Mouse (Mus musculus): ENCODE measurements at regions not wholly inside any gene's neighbourhood (a gene's known extent, or its start where the extent isn't known, plus 50 kb on each side); places are given as distances from the start of the nearest gene placed in this dataset.

GRCm38 (mm10) chr10:97778531-97778930 lies 52.0 kb upstream of the C030005K15Rik start:
- H3K27ac ChIP-seq (replicated peaks; ENCODE audit: low read depth, low read length), result no peak overlapping the region
- no peak overlapping the region for H3K9ac ChIP-seq (replicated peaks; ENCODE audit: low read length)
- H3K36me3 ChIP-seq (replicated peaks; ENCODE audit: control insufficient read depth, insufficient read depth, low read depth, low read length), result no peaks in the 10 kb centered on the region
- no peaks in the 10 kb centered on the region for H3K4me1 ChIP-seq (ENCODE audit: control insufficient read depth, insufficient read depth, low read length)
- H3K9me3 ChIP-seq (replicated peaks; ENCODE audit: control insufficient read depth, low read length), result no peaks in the 10 kb centered on the region
- DNase-seq (ENCODE audit: low spot score) (no peak), ATAC-seq (replicated peaks; ENCODE audit: insufficient number of reproducible peaks, low FRiP score, low TSS enrichment, low read depth) (no peak)
- H3K27me3 ChIP-seq (ENCODE audit: control insufficient read depth, insufficient read depth, low read length), result no peaks in the 10 kb centered on the region
- no peak overlapping the region for H3K4me2 ChIP-seq (ENCODE audit: low read depth, low read length)
- no peak overlapping the region for H3K4me3 ChIP-seq (ENCODE audit: low read depth, low read length)

GRCm38 (mm10) chr10:97779335-97779734 lies 52.8 kb upstream of the C030005K15Rik start:
- DNase-seq (ENCODE audit: low spot score) (no peak), ATAC-seq (replicated peaks; ENCODE audit: insufficient number of reproducible peaks, low FRiP score, low TSS enrichment, low read depth) (no peak)
- no peak overlapping the region for H3K4me3 ChIP-seq (ENCODE audit: low read depth, low read length)
- H3K9me3 ChIP-seq (replicated peaks; ENCODE audit: control insufficient read depth, low read length), result no peaks in the 10 kb centered on the region
- H3K4me2 ChIP-seq (ENCODE audit: low read depth, low read length), result no peak overlapping the region
- H3K27me3 ChIP-seq (ENCODE audit: control insufficient read depth, insufficient read depth, low read length), result no peaks in the 10 kb centered on the region
- H3K9ac ChIP-seq (replicated peaks; ENCODE audit: low read length), result no peak overlapping the region
- H3K36me3 ChIP-seq (replicated peaks; ENCODE audit: control insufficient read depth, insufficient read depth, low read depth, low read length), result no peaks in the 10 kb centered on the region
- H3K27ac ChIP-seq (replicated peaks; ENCODE audit: low read depth, low read length), result no peak overlapping the region
- no peaks in the 10 kb centered on the region for H3K4me1 ChIP-seq (ENCODE audit: control insufficient read depth, insufficient read depth, low read length)
- 69% methylated on average over 4 of the region's 4 CpGs for WGBS

- no peak for ATAC-seq (replicated peaks; ENCODE audit: insufficient number of reproducible peaks, low FRiP score, low TSS enrichment, low read depth)
- H3K4me3 ChIP-seq (ENCODE audit: low read depth, low read length), result no peak overlapping the region
- H3K9ac ChIP-seq (replicated peaks; ENCODE audit: low read length), result no peak overlapping the region
- H3K4me2 ChIP-seq (ENCODE audit: low read depth, low read length), result no peak overlapping the region
- H3K9me3 ChIP-seq (replicated peaks; ENCODE audit: control insufficient read depth, low read length), result no peaks in the 10 kb centered on the region
- no peaks in the 10 kb centered on the region for H3K4me1 ChIP-seq (ENCODE audit: control insufficient read depth, insufficient read depth, low read length)
- DNase-seq (ENCODE audit: low spot score), result no peak
- 88% methylated on average over 2 of the region's 2 CpGs for WGBS
- no peaks in the 10 kb centered on the region for H3K27me3 ChIP-seq (ENCODE audit: control insufficient read depth, insufficient read depth, low read length)
- H3K27ac ChIP-seq (replicated peaks; ENCODE audit: low read depth, low read length), result no peak overlapping the region
- H3K36me3 ChIP-seq (replicated peaks; ENCODE audit: control insufficient read depth, insufficient read depth, low read depth, low read length), result no peaks in the 10 kb centered on the region
These were observed 67.2 kb upstream of the C030005K15Rik start for GRCm38 (mm10) chr10:97793804-97794203.

- no peak overlapping the region for H3K4me3 ChIP-seq (ENCODE audit: low read depth, low read length)
- H3K27ac ChIP-seq (replicated peaks; ENCODE audit: low read depth, low read length), result no peak overlapping the region
- no peaks in the 10 kb centered on the region for H3K9me3 ChIP-seq (replicated peaks; ENCODE audit: control insufficient read depth, low read length)
- DNase-seq (ENCODE audit: low spot score), result peak; percentile 18
- no peaks in the 10 kb centered on the region for H3K36me3 ChIP-seq (replicated peaks; ENCODE audit: control insufficient read depth, insufficient read depth, low read depth, low read length)
- WGBS, result 47% methylated on average over 9 of the region's 9 CpGs
- H3K4me2 ChIP-seq (ENCODE audit: low read depth, low read length), result no peak overlapping the region
- no peaks in the 10 kb centered on the region for H3K27me3 ChIP-seq (ENCODE audit: control insufficient read depth, insufficient read depth, low read length)
- ATAC-seq (replicated peaks; ENCODE audit: insufficient number of reproducible peaks, low FRiP score, low TSS enrichment, low read depth), result 0 out of 2 replicates have a peak, but pooled peaks have one; percentile 29
- no peaks in the 10 kb centered on the region for H3K4me1 ChIP-seq (ENCODE audit: control insufficient read depth, insufficient read depth, low read length)
- no peak overlapping the region for H3K9ac ChIP-seq (replicated peaks; ENCODE audit: low read length)
These were observed 75.1 kb upstream of the C030005K15Rik start for GRCm38 (mm10) chr10:97801448-97802265.

GRCm38 (mm10) chr10:97807947-97808346 lies 81.4 kb upstream of the C030005K15Rik start:
- H3K36me3 ChIP-seq (replicated peaks; ENCODE audit: control insufficient read depth, insufficient read depth, low read depth, low read length), result no peaks in the 10 kb centered on the region
- no peak overlapping the region for H3K4me3 ChIP-seq (ENCODE audit: low read depth, low read length)
- no peak overlapping the region for H3K27ac ChIP-seq (replicated peaks; ENCODE audit: low read depth, low read length)
- no peaks in the 10 kb centered on the region for H3K9me3 ChIP-seq (replicated peaks; ENCODE audit: control insufficient read depth, low read length)
- no peak for ATAC-seq (replicated peaks; ENCODE audit: insufficient number of reproducible peaks, low FRiP score, low TSS enrichment, low read depth)
- no peak overlapping the region for H3K4me2 ChIP-seq (ENCODE audit: low read depth, low read length)
- no peaks in the 10 kb centered on the region for H3K27me3 ChIP-seq (ENCODE audit: control insufficient read depth, insufficient read depth, low read length)
- no peak overlapping the region for H3K9ac ChIP-seq (replicated peaks; ENCODE audit: low read length)
- 91% methylated on average over 2 of the region's 2 CpGs for WGBS
- DNase-seq (ENCODE audit: low spot score), result no peak
- no peaks in the 10 kb centered on the region for H3K4me1 ChIP-seq (ENCODE audit: control insufficient read depth, insufficient read depth, low read length)

GRCm38 (mm10) chr10:97842574-97842973 lies 116.0 kb upstream of the C030005K15Rik start:
- WGBS, result 84% methylated on average over 3 of the region's 3 CpGs
- no peak overlapping the region for H3K4me3 ChIP-seq (ENCODE audit: low read depth, low read length)
- no peak for ATAC-seq (replicated peaks; ENCODE audit: insufficient number of reproducible peaks, low FRiP score, low TSS enrichment, low read depth)

GRCm38 (mm10) chr10:97851487-97851886 lies 124.9 kb upstream of the C030005K15Rik start:
- no peak for DNase-seq (ENCODE audit: low spot score)
- H3K4me3 ChIP-seq (ENCODE audit: low read depth, low read length), result no peak overlapping the region
- no peaks in the 10 kb centered on the region for H3K27me3 ChIP-seq (ENCODE audit: control insufficient read depth, insufficient read depth, low read length)
- H3K4me2 ChIP-seq (ENCODE audit: low read depth, low read length), result no peak overlapping the region
- 69% methylated on average over 2 of the region's 2 CpGs for WGBS
- H3K27ac ChIP-seq (replicated peaks; ENCODE audit: low read depth, low read length), result no peak overlapping the region
- no peaks in the 10 kb centered on the region for H3K4me1 ChIP-seq (ENCODE audit: control insufficient read depth, insufficient read depth, low read length)
- no peak overlapping the region for H3K9ac ChIP-seq (replicated peaks; ENCODE audit: low read length)
- H3K36me3 ChIP-seq (replicated peaks; ENCODE audit: control insufficient read depth, insufficient read depth, low read depth, low read length), result no peaks in the 10 kb centered on the region
- ATAC-seq (replicated peaks; ENCODE audit: insufficient number of reproducible peaks, low FRiP score, low TSS enrichment, low read depth), result no peak
- H3K9me3 ChIP-seq (replicated peaks; ENCODE audit: control insufficient read depth, low read length), result no peaks in the 10 kb centered on the region

More at GRCm38 (mm10) chr10:97842574-97842973, 116.0 kb upstream of the C030005K15Rik start:
- H3K9me3 ChIP-seq (replicated peaks; ENCODE audit: control insufficient read depth, low read length), result no peaks in the 10 kb centered on the region
- H3K27me3 ChIP-seq (ENCODE audit: control insufficient read depth, insufficient read depth, low read length), result no peaks in the 10 kb centered on the region
- H3K4me1 ChIP-seq (ENCODE audit: control insufficient read depth, insufficient read depth, low read length), result no peaks in the 10 kb centered on the region
- H3K9ac ChIP-seq (replicated peaks; ENCODE audit: low read length), result no peak overlapping the region
- no peak overlapping the region for H3K4me2 ChIP-seq (ENCODE audit: low read depth, low read length)
- DNase-seq (ENCODE audit: low spot score), result no peak
- H3K27ac ChIP-seq (replicated peaks; ENCODE audit: low read depth, low read length), result no peak overlapping the region
- H3K36me3 ChIP-seq (replicated peaks; ENCODE audit: control insufficient read depth, insufficient read depth, low read depth, low read length), result no peaks in the 10 kb centered on the region

- Histone ChIP-seq H3K9ac (replicated peaks; ENCODE audit: low read length) (no peak overlapping the region), H3K4me2 (ENCODE audit: low read depth, low read length) (no peak overlapping the region), H3K4me1 (ENCODE audit: control insufficient read depth, insufficient read depth, low read length) (no peaks in the 10 kb centered on the region), H3K27me3 (ENCODE audit: control insufficient read depth, insufficient read depth, low read length) (no peaks in the 10 kb centered on the region), H3K9me3 (replicated peaks; ENCODE audit: control insufficient read depth, low read length) (no peaks in the 10 kb centered on the region), H3K4me3 (ENCODE audit: low read depth, low read length) (no peak overlapping the region), H3K27ac (replicated peaks; ENCODE audit: low read depth, low read length) (no peak overlapping the region), H3K36me3 (replicated peaks; ENCODE audit: control insufficient read depth, insufficient read depth, low read depth, low read length) (no peaks in the 10 kb centered on the region)
- DNase-seq (ENCODE audit: low spot score), result no peak
- no peak for ATAC-seq (replicated peaks; ENCODE audit: insufficient number of reproducible peaks, low FRiP score, low TSS enrichment, low read depth)
- 43% methylated on average over 3 of the region's 3 CpGs for WGBS
These were observed 150.5 kb upstream of the C030005K15Rik start for GRCm38 (mm10) chr10:97877088-97877487.
